Mouse (Mus musculus) C2C12 (cell line): ENCODE measurements around the gene Bcl6b. TPM values are rescaled to one million over a fixed set of nuclear protein-coding genes. Genes with fewer than 3 reads are reported as not detected.

Experiments
- H3K27me3 ChIP-seq: one replicate; pipeline ENCODE4 v1.6.1; 2011; ENCODE audit not compliant: control insufficient read depth, insufficient read depth, insufficient read length
- H3K36me3 ChIP-seq: one replicate; pipeline ENCODE4 v1.6.1; 2011; ENCODE audit not compliant: control insufficient read depth, insufficient read depth
- H3K4me3 ChIP-seq: one replicate; pipeline ENCODE4 v1.5.1; 2011; ENCODE audit warnings: mild to moderate bottlenecking, control low read depth; ENCODE audit not compliant: poor library complexity, insufficient read depth, severe bottlenecking
- H3K79me2 ChIP-seq: one replicate; pipeline ENCODE4 v1.6.1; 2011; ENCODE audit not compliant: control insufficient read depth, insufficient read depth
- H3K79me3 ChIP-seq: one replicate; pipeline ENCODE4 v1.6.1; 2011; ENCODE audit warnings: low read depth, control low read depth
- H3ac ChIP-seq: one replicate; pipeline ENCODE3; 2011; ENCODE audit warnings: low read depth; ENCODE audit not compliant: control insufficient read depth, insufficient read length
- CEBPB ChIP-seq: IDR thresholded peaks from one replicate; pipeline ENCODE4 v1.6.1; 2011; ENCODE audit warnings: low read depth, mild to moderate bottlenecking, control low read depth, moderate library complexity
- CTCF ChIP-seq: IDR thresholded peaks from one replicate; pipeline ENCODE4 v1.5.1; 2011; ENCODE audit not compliant: control insufficient read depth, insufficient read depth, insufficient read length
- FOSL1 ChIP-seq: IDR thresholded peaks from one replicate; pipeline ENCODE4 v1.8.0; 2011; ENCODE audit warnings: mild to moderate bottlenecking, low read length; ENCODE audit not compliant: poor library complexity, insufficient read depth, severe bottlenecking
- MAX ChIP-seq: IDR thresholded peaks from one replicate; pipeline ENCODE4 v1.6.1; 2011; ENCODE audit warnings: mild to moderate bottlenecking, control low read depth
- MYOD1 ChIP-seq: IDR thresholded peaks from one replicate; pipeline ENCODE4 v1.6.1; 2011; ENCODE audit warnings: low read depth; ENCODE audit not compliant: control insufficient read depth, insufficient read length
- MYOG ChIP-seq: IDR thresholded peaks from one replicate; pipeline ENCODE4 v1.6.1; 2011; ENCODE audit not compliant: control insufficient read depth, insufficient read length; ENCODE audit errors: extremely low read depth
- USF1 ChIP-seq: IDR thresholded peaks from one replicate; pipeline ENCODE4 v1.6.1; 2011; ENCODE audit warnings: low read depth, mild to moderate bottlenecking, control low read depth, moderate library complexity
- polyA plus RNA-seq: library from polyadenylated mRNA; unstranded; fragments of >200 nt; fragmentation: generic; extraction: Trizol; gene quantifications from one replicate; pipeline ENCODE4 v1.2.1, GENCODE M21; 2012; ENCODE audit warnings: missing spikeins

Gene Bcl6b
- polyA plus RNA-seq, 1 experiment = 9.3 TPM

DNA sequence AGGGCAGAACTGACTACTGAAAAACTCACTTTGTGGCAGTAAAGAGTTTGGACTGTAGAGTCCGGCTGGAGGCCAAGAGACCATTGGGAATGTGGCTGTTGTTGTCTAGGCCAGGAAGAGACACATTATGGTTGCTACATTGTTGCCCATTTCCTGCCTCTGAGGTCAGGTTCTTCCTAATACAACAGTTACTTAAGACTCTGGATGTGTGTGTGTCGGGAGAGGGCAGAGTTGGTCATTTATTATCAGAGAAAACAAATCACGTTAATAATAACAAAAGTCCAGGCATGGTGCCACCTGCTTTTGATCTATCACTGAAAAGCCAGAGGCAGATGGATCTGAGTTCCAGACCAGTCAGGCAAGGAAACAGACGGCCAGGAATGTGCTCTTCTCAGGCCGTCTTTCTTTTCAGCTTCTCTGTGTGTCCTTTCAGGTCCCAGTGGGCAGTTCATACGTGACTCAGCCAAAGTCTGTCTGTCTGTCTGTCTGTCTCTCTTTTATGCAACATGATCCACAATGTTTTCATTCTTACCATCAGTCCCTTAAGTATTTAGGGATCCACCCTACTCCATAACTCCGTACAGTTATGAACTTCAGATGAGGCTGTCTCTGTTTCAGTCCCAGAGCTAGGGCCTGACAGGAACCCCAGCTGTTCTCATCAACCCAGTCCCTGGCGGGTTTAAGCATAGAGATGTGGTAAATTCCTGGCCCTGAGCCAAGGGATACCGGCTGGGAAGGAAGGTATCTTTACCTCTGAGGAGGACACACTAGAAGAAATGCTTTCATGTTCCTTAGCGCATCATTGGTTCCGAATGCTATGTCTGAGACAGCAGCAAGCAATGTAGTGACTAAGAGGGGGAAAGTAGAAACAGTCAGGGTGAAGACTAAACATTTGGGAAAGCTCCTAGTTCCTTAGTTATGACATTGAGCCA, 36.0 kb downstream of the Bcl6b start:
- peak; percentile 44 for TF ChIP-seq FOSL1
- no peak for TF ChIP-seq USF1
- TF ChIP-seq MYOD1 = peak; percentile 63
- peak; percentile 81 for TF ChIP-seq CEBPB
- H3K27me3 ChIP-seq = no peaks in the 10 kb centered on the region

DNA sequence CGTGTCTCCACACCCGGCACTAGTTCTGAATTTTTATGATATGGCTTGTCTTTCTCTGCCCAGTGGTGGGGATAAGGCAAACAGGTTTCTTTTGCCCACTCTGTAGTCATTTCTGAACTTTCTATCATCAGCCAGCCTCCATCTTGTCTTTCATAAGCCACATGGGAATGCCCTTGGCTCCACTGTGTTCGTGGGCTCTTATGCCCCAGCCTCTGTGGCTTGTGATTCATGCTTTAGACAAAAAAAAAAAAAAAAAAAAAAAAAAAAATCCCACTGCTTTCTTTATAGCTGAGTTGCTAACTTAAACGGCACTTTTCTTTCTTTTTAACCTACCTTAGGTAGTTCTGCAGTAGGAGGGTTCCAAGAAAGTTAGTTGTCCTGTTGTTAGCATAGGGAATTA, 37.4 kb downstream of the Bcl6b start:
- TF ChIP-seq MYOG (no peak), CEBPB (no peak), FOSL1 (no peak), CTCF (no peak), MAX (no peak)
- Histone ChIP-seq H3K4me3 (no peak overlapping the region), H3ac (no peak overlapping the region), H3K36me3 (peaks cover 4% of the 10 kb centered on the region), H3K79me2 (no peaks in the 10 kb centered on the region), H3K27me3 (no peaks in the 10 kb centered on the region), H3K79me3 (no peaks in the 10 kb centered on the region)

More for the DNA sequence above, 36.0 kb downstream of the Bcl6b start:
- no peaks in the 10 kb centered on the region for H3K79me2 ChIP-seq
- H3K36me3 ChIP-seq = peaks cover 4% of the 10 kb centered on the region
- H3K79me3 ChIP-seq = no peaks in the 10 kb centered on the region
- peak overlapping the region; percentile 19 for H3ac ChIP-seq
- H3K4me3 ChIP-seq = no peak overlapping the region

DNA sequence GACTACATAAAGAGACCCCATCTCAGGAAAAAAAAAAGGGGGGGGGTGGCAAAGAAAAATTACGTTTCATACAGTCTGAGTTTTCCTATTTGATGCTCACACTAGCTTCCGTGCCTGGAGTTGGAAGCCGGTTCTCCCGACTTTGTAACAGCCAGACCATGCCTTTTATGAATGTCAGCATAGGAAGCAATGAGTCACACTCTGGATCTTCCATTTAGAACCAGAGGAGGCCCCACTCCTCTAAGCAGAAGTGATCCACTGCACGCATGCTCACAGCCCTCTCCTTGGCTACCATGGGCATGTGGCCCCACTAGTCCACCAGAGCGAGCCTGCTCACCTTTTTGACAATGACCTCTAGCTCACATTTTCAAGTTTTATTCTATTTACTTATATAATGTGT, 38.4 kb downstream of the Bcl6b start:
- Histone ChIP-seq H3K36me3 (peaks cover 4% of the 10 kb centered on the region), H3K4me3 (no peak overlapping the region), H3ac (no peak overlapping the region), H3K79me2 (no peaks in the 10 kb centered on the region), H3K79me3 (no peaks in the 10 kb centered on the region), H3K27me3 (no peaks in the 10 kb centered on the region)
- TF ChIP-seq USF1 (peak; percentile 3), MAX (peak; percentile 62), MYOG (no peak), CEBPB (no peak), CTCF (no peak), MYOD1 (no peak), FOSL1 (peak; percentile 9)

DNA sequence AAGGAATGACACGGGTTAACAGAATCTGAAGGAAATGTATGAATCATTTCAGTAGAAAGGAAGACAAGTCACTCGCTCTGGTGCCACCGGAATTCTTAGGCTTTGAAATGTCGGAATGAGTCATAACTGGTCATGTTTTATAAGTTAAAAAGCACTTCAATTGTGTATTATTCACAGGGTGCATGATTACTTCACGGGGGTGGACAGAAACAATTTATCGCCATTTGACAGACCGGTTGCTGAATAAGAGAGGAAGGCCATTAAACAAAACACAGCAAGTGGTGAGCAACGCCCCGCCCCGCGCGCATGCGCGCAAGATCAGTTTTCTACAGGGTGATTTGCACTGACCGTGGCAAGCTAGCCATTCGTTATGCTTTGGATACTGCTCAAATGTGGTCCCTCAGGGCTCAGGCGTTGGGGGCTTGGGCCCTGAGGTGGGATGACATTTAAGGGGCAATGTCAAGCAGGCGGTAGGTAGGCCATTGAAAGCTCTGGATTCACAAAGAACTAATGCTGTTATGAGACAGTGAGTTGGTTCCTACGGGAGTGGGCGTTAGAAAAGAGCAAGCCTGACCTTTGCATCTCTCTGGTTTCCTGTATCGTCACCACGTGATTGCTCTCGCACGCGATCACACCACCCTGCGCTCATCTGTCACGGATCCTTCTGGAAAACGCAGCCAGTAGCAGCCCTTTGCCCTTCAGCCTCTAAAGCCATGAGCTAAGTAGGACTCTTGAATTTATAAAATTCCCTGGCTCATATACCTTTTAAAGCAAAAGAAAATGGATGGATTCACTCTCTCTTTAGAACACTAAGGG, 40.1 kb downstream of the Bcl6b start:
- Histone ChIP-seq H3K4me3 (no peak overlapping the region), H3K27me3 (no peaks in the 10 kb centered on the region), H3K79me3 (no peaks in the 10 kb centered on the region), H3K79me2 (no peaks in the 10 kb centered on the region), H3ac (peak overlapping the region; percentile 47), H3K36me3 (no peaks in the 10 kb centered on the region)
- TF ChIP-seq CTCF = no peak
- TF ChIP-seq CEBPB = peak; percentile 80
- TF ChIP-seq MYOG = no peak
- peak; percentile 67 for TF ChIP-seq MAX
- peak; percentile 59 for TF ChIP-seq MYOD1
- TF ChIP-seq FOSL1 = peak; percentile 97
- peak; percentile 97 for TF ChIP-seq USF1

DNA sequence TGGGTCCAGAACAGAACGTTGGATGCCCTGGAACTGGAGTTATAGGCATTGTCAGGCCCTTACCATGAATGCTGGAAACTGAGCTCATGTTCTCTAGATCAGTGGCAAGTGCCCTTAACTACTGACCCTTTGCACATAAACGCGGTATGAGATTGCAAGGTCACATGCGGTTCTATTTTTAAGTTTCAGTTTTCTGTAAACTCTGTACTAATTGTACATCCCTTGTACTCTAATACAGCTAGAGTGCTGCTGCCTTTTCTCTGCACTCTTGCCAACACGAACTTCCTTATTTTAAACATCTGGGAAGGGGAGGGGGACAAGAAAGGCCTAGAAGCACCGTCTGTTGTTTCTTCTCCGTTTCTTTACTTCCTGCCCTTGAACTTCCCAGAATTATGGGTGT, 44.5 kb downstream of the Bcl6b start:
- no peak overlapping the region for H3K4me3 ChIP-seq
- H3K27me3 ChIP-seq = no peaks in the 10 kb centered on the region
- TF ChIP-seq CTCF = no peak
- TF ChIP-seq FOSL1 = no peak
- no peak for TF ChIP-seq MYOG
- no peak for TF ChIP-seq CEBPB
- no peak for TF ChIP-seq MAX
- no peak for TF ChIP-seq USF1
- no peak for TF ChIP-seq MYOD1
- H3K79me2 ChIP-seq = no peaks in the 10 kb centered on the region
- no peaks in the 10 kb centered on the region for H3K79me3 ChIP-seq
- no peak overlapping the region for H3ac ChIP-seq
- H3K36me3 ChIP-seq = no peaks in the 10 kb centered on the region

DNA sequence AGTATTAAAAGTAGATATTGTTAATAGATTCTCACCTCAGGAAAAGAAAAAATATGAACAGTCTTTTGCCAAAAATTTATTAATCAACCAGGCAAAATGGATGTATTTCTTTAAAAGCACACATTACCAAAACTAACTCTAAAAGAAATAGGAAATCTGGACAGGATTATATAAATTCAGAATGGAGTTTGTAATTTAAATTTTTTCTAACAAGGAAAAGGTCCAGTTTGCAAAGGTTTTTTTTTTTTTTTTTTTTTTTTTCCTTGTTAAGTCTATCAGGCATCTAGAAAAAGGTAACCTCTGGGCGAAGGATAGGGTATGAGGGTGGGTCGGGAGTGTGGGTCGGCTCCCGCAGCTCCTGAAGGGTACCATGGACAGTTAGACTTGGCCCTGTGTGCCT, 49.1 kb downstream of the Bcl6b start:
- H3K4me3 ChIP-seq = no peak overlapping the region
- TF ChIP-seq MAX (no peak), CEBPB (no peak), FOSL1 (no peak), MYOD1 (no peak), USF1 (no peak), CTCF (no peak), MYOG (no peak)
- no peaks in the 10 kb centered on the region for H3K27me3 ChIP-seq
- no peaks in the 10 kb centered on the region for H3K79me3 ChIP-seq
- no peak overlapping the region for H3ac ChIP-seq
- H3K36me3 ChIP-seq = no peaks in the 10 kb centered on the region
- no peaks in the 10 kb centered on the region for H3K79me2 ChIP-seq
